Mouse (Mus musculus) neural tube, embryonic 10.5 days (tissue): ENCODE data around the gene Kcna1.

ENCODE experiments used
- DNase-seq: peaks from one replicate; pipeline ENCODE4 v3.0.0-alpha.2; 2017; ENCODE audit warnings: low spot score; ENCODE audit errors: extremely low spot score

The Kcna1 gene

GRCm38 (mm10) chr6:126599201-126599995 is 46.8 kb downstream of the Kcna1 start:
- no peak for DNase-seq

- DNase-seq, result no peak
Observed at GRCm38 (mm10) chr6:126597741-126598140, 48.4 kb downstream of the Kcna1 start.

DNA sequence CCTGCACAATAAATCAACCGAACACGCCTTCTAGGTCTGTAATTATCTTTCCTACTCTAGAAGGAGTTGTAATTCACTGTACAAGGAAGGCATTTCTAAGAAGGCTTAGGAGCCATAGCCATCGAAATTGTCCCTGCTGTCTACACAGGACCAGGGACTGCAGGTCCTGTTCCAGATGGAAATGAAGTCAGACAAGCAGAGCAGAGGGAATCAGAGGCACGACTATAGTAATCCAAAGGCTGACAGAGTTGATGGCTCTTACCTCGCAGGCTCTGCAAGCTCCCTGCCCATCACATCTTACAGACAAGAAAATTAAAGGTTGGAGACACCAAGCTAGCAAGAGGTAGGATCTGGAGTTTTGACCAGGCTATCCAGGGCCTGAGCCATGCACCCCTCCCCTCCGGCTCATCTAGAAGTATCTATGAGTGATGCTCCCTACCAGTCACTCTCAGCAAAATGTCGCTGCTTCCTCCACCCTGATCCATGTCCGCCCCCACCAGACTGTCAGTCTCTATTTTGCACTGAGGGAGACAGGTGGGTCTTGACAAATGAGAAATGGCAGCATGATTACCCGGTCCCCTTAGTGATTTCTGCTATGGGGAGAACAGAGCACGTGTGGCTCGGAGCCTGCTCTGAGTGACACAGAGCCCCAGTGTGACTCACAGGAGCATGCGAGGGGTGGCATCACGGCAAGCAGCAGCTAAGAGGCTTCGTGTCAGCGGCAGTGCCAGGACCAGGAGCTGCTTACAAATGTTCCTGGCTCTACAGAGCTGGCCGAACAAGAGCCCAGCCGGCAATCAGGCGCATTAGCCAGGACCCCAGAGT is 50.2 kb downstream of the Kcna1 start:
- no peak for DNase-seq

DNA sequence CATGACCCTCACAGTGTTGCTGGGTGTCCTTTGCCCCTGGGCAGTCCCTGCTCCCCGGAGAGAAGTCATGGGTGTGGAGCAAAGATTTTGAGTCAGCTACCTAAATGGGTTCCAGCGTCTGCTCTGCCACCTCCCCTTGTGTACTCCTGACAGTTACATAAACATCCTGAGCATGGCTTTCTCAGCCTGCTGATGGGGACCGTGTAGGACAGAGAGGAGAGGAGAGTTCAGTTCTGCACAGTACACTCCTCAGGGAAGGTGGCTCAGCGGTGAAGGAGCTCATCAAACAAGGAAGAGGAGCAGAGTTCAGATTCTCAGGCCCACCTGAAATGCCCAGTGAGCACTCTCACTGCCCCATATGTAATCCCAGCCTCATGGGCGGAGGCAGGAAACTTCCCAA is 51.1 kb downstream of the Kcna1 start:
- no peak for DNase-seq

- no peak for DNase-seq
Observed at GRCm38 (mm10) chr6:126594365-126594764, 51.8 kb downstream of the Kcna1 start.

- DNase-seq, result no peak
Observed at GRCm38 (mm10) chr6:126593336-126593735, 52.8 kb downstream of the Kcna1 start.
